Mouse (Mus musculus) heart, postnatal 25 days (tissue): ENCODE results near the gene Med28. TPM values are rescaled to one million over a fixed set of nuclear protein-coding genes. Genes with fewer than 3 reads are reported as not detected.

Experiments
- DNase-seq: peaks from one replicate; pipeline ENCODE4 v3.0.0; 2022; ENCODE audit warnings: low spot score
- intact Hi-C: fragments of 180-260 bp; cut with DNase I; formaldehyde crosslinking; loops from one replicate; pipeline ENCODE4 v1.15.1; 2025
- total RNA-seq, 2 experiments: library from RNA; stranded (reverse); gene quantifications; 2 replicates each; pipeline ENCODE4 v1.2.3; 2021

Med28 gene
- 10 to 100 TPM; 47.9 to 59.2 TPM for total RNA-seq

- intact Hi-C loops, result loop anchor here (2.0 kb wide), 1 partner anchor 25 kb away; no protein-coding TSS in a partner anchor
- DNase-seq, result peak; percentile 89
Observed at GRCm38 (mm10) chr5:45519960-45520808, at the start of gene Med28. TSS of gene Med28 (plus strand) at chr5:45520229.

- intact Hi-C loops, result loop anchor here (5.0 kb wide), 1 partner anchor 59 kb away; no protein-coding TSS in a partner anchor
- DNase-seq, result no peak
Observed at GRCm38 (mm10) chr5:45472880-45473450, 47.1 kb upstream of the Med28 start.

- no peak for DNase-seq
- intact Hi-C loops, result loop anchor here (5.0 kb wide), 1 partner anchor 59 kb away; no protein-coding TSS in a partner anchor
Observed at GRCm38 (mm10) chr5:45473521-45473920, 46.5 kb upstream of the Med28 start.

GRCm38 (mm10) chr5:45474215-45474614 is 45.8 kb upstream of the Med28 start:
- DNase-seq, result no peak
- intact Hi-C loops, result loop anchor here (1.0 to 5.0 kb wide), 2 partner anchors 58 to 194 kb away; no protein-coding TSS in a partner anchor

- DNase-seq, result no peak
- intact Hi-C loops, result loop anchor here (1.0 to 5.0 kb wide), 3 partner anchors 58 to 873 kb away; no protein-coding TSS in a partner anchor
Observed at GRCm38 (mm10) chr5:45474758-45475157, 45.3 kb upstream of the Med28 start.

GRCm38 (mm10) chr5:45475771-45476170 is 44.3 kb upstream of the Med28 start:
- intact Hi-C loops, result loop anchor here (5.0 kb wide), 1 partner anchor 872 kb away; no protein-coding TSS in a partner anchor

GRCm38 (mm10) chr5:45476288-45476687 is 43.7 kb upstream of the Med28 start:
- intact Hi-C loops, result loop anchor here (5.0 kb wide), 1 partner anchor 871 kb away; no protein-coding TSS in a partner anchor
- DNase-seq, result no peak

More at GRCm38 (mm10) chr5:45475771-45476170, 44.3 kb upstream of the Med28 start:
- no peak for DNase-seq

GRCm38 (mm10) chr5:45477601-45478000 is 42.4 kb upstream of the Med28 start:
- no peak for DNase-seq
- intact Hi-C loops, result loop anchor here (5.0 kb wide), 1 partner anchor 870 kb away; no protein-coding TSS in a partner anchor

GRCm38 (mm10) chr5:45480066-45480465 is 40.0 kb upstream of the Med28 start:
- no peak for DNase-seq
- intact Hi-C loops, result no loop called here

GRCm38 (mm10) chr5:45481125-45481524 is 38.9 kb upstream of the Med28 start:
- no peak for DNase-seq
- intact Hi-C loops, result no loop called here

- no peak for DNase-seq
- intact Hi-C loops, result no loop called here
Observed at GRCm38 (mm10) chr5:45482607-45483006, 37.4 kb upstream of the Med28 start.

GRCm38 (mm10) chr5:45483654-45484053 is 36.4 kb upstream of the Med28 start:
- no peak for DNase-seq
- intact Hi-C loops, result no loop called here

- intact Hi-C loops, result loop anchor here (2.0 to 10.0 kb wide), 3 partner anchors 41 to 363 kb away; partner anchors contain the start of genes Lcorl, Ncapg and Qdpr
- DNase-seq, result no peak
Observed at GRCm38 (mm10) chr5:45491776-45492175, 28.3 kb upstream of the Med28 start.

GRCm38 (mm10) chr5:45493191-45494092 is 26.6 kb upstream of the Med28 start, which contains the start of gene Lap3:
TSS of gene Lap3 (plus strand) at chr5:45493374.
- intact Hi-C loops, result loop anchor here (2.0 to 10.0 kb wide), 4 partner anchors 27 to 361 kb away; partner anchors contain the start of genes Lcorl, Med28, Ncapg and Qdpr
- peak; percentile 98 for DNase-seq

GRCm38 (mm10) chr5:45494093-45494755 is 25.8 kb upstream of the Med28 start:
- intact Hi-C loops, result loop anchor here (2.0 to 10.0 kb wide), 3 partner anchors 27 to 361 kb away; partner anchors contain the start of genes Lcorl, Med28 and Ncapg
- DNase-seq, result no peak

GRCm38 (mm10) chr5:45495429-45495975 is 24.5 kb upstream of the Med28 start:
- intact Hi-C loops, result loop anchor here (2.0 to 10.0 kb wide), 2 partner anchors 25 to 359 kb away; partner anchors contain the start of genes Lcorl and Med28
- DNase-seq, result no peak

- intact Hi-C loops, result loop anchor here (10.0 kb wide), 1 partner anchor 359 kb away; the partner anchor contains the start of gene Lcorl
- no peak for DNase-seq
Observed at GRCm38 (mm10) chr5:45496042-45496441, 24.0 kb upstream of the Med28 start.

GRCm38 (mm10) chr5:45496479-45496878 is 23.6 kb upstream of the Med28 start:
- DNase-seq, result no peak
- intact Hi-C loops, result loop anchor here (10.0 kb wide), 1 partner anchor 358 kb away; the partner anchor contains the start of gene Lcorl
